Mouse (Mus musculus) midbrain, postnatal 0 days (tissue): Measurements from ENCODE around the gene Eipr1. TPM values are rescaled to one million over a fixed set of nuclear protein-coding genes. Genes with fewer than 3 reads are reported as not detected.

Experiments used
- ATAC-seq: fragments of 200-750 bp; cut with Nextera tagmentation; 2 replicates; pipeline ENCODE4 v1.8.0; 2017; ENCODE audit warnings: moderate number of reproducible peaks, mild to moderate bottlenecking, moderate TSS enrichment, moderate library complexity; ENCODE audit not compliant: low FRiP score
- DNase-seq: peaks from one replicate; pipeline ENCODE4 v3.0.0-alpha.2; 2015; ENCODE audit warnings: low spot score
- H3K27ac ChIP-seq: fragments of 300-500 bp; sonication (generic); 2 replicates; pipeline ENCODE4 v1.5.1; 2014; ENCODE audit warnings: low read depth, mild to moderate bottlenecking, low read length, mixed read lengths
- H3K27me3 ChIP-seq: fragments of 300-500 bp; sonication (generic); 2 replicates; pipeline ENCODE4 v1.6.1; 2014; ENCODE audit warnings: low read length, control low read depth, mixed read lengths; ENCODE audit not compliant: insufficient read depth
- H3K36me3 ChIP-seq: fragments of 300-500 bp; sonication (generic); 2 replicates; pipeline ENCODE4 v1.6.1; 2014; ENCODE audit warnings: low read length, control low read depth, mixed read lengths; ENCODE audit not compliant: insufficient read depth
- H3K4me1 ChIP-seq: fragments of 300-500 bp; sonication (generic); 2 replicates; pipeline ENCODE4 v1.6.1; 2014; ENCODE audit warnings: mild to moderate bottlenecking, control low read depth, antibody characterized with exemption, low read length, mixed read lengths; ENCODE audit not compliant: insufficient read depth
- H3K4me2 ChIP-seq: fragments of 300-500 bp; sonication (generic); 2 replicates; pipeline ENCODE4 v1.6.1; 2014; ENCODE audit warnings: low read depth, mild to moderate bottlenecking, low read length, mixed read lengths; ENCODE audit not compliant: poor library complexity, severe bottlenecking
- H3K4me3 ChIP-seq: fragments of 300-500 bp; sonication (generic); 2 replicates; pipeline ENCODE4 v1.5.1; 2014; ENCODE audit warnings: low read depth, mild to moderate bottlenecking, low read length, moderate library complexity
- H3K9ac ChIP-seq: fragments of 300-500 bp; sonication (generic); replicated peaks from 2 replicates; pipeline ENCODE4 v1.6.1; 2014; ENCODE audit warnings: mild to moderate bottlenecking, low read length, moderate library complexity, mixed read lengths; ENCODE audit not compliant: poor library complexity, severe bottlenecking
- H3K9me3 ChIP-seq: fragments of 300-500 bp; sonication (generic); 2 replicates; pipeline ENCODE4 v1.6.1; 2016; ENCODE audit warnings: low read length, control low read depth
- CTCF ChIP-seq: IDR thresholded peaks from 2 replicates; pipeline ENCODE4 v1.5.1; 2016; ENCODE audit warnings: antibody characterized with exemption, mild to moderate bottlenecking
- WGBS: fragments of 180-500 bp; shearing (Covaris S2); extraction: QIAGEN DNeasy Blood & Tissue Kit; methylation state at CpG from one replicate; pipeline ENCODE4 v1.1.7; 2014; 5-methylcytosine and 5-hydroxymethylcytosine counted together
- polyA plus RNA-seq: library from polyadenylated mRNA; unstranded; fragments of >200 nt; fragmentation: Nextera tagmentation; extraction: Ambion mirVana; gene quantifications from 2 replicates; pipeline ENCODE4 v1.2.1, GENCODE M21; 2015
- total RNA-seq: library from RNA; depleted of rRNA; stranded (reverse); fragments of >200 nt; gene quantifications from 2 replicates; pipeline ENCODE4 v1.2.3, GENCODE M21; 2014

The Eipr1 gene
- total and polyA plus RNA-seq, 2 experiments from 2014 or later: 59.6 to 62.2 TPM

DNA sequence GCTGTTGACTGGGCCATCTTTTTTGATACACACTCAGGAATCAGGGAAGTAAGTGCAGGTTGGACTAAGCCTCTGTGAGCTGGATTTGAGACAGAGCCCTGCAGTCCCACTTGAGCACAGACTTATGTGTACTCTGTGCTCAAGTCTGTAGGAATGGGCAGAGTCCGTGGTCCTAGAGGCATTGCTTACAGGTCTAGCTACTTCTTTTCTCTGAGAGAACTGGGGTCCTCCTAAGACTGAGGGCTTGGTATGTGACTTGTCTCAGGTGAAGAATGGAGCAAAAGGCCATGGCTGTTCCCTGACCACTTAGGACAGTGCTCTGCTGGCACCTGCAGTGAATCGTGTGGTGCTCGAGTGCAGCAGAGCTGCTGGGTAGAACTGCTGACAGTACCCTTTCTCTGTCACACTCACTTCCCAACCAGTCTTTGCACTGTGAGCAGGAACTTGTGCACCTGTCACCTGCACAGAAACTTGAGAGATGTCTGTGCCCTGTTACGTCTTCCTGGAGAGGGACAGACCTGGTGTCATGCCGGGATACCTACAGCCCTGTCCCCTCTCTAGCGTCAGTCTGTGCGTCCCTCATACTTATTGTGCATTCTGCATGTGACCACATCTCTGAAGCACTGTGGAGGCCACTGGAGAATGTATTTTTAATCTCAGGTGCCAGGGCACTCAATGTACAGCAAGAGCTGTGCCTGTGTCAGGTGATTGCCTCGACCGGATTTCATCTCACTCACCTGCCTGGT lies 65.3 kb downstream of the Eipr1 start:
- 14% methylated on average over 9 of the region's 9 CpGs for WGBS
- Histone ChIP-seq H3K4me3 (no peak overlapping the region), H3K9me3 (no peaks in the 10 kb centered on the region), H3K36me3 (no peaks in the 10 kb centered on the region), H3K4me2 (no peak overlapping the region), H3K4me1 (peaks cover 24% of the 10 kb centered on the region), H3K27me3 (no peaks in the 10 kb centered on the region), H3K27ac (peak overlapping the region; percentile 74), H3K9ac (peak overlapping the region; percentile 13; the same call in 1 of the 2 replicates)
- ATAC-seq: no peak; the same call in 1 of the 2 replicates
- DNase-seq: no peak
- TF ChIP-seq CTCF: no peak

DNA sequence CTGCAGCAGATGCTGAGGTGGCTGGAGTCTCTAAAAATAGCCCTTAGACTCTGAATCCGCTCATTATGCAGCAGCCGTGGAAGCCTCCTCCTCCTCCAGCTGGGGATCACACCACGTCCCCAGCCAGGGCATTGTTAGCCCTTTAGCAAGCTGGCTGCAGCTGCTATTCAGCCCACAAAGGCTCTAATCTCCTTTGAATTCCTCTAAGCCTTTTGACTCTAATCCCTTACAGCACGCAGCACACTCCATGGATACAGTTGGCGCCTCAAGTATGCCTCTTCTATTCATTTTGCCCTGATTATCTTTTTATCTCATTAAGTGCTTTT lies 65.8 kb downstream of the Eipr1 start:
- peak; percentile 83 for ATAC-seq
- H3K9me3 ChIP-seq: no peaks in the 10 kb centered on the region
- H3K27me3 ChIP-seq: no peaks in the 10 kb centered on the region
- H3K9ac ChIP-seq: no peak overlapping the region; the same call in 1 of the 2 replicates
- no peak overlapping the region for H3K4me2 ChIP-seq
- TF ChIP-seq CTCF: no peak
- WGBS: 5% methylated on average over 5 of the region's 5 CpGs
- peak; percentile 84 for DNase-seq
- H3K4me1 ChIP-seq: peaks cover 24% of the 10 kb centered on the region
- no peaks in the 10 kb centered on the region for H3K36me3 ChIP-seq
- peak overlapping the region; percentile 74 for H3K27ac ChIP-seq
- no peak overlapping the region for H3K4me3 ChIP-seq

DNA sequence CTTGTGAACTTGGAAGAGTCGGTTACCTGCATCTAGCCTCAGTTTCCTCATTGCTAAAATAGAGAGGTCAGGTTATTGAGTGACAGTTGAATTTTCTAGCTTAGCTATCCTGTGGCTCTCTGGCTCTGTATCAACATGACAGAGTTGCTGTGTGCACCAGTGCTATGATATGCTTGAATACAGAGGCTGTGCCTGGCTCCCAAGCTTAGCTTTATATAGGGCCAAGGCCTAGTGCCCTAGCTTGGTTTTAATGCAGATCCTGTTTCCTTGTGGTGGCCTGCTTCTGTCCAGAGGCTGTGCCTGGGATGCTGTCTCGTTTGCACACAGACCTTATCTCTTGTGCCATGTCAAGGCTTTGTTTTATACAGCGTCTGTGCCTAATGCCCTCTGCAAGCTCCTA lies 66.3 kb downstream of the Eipr1 start:
- Histone ChIP-seq H3K36me3 (no peaks in the 10 kb centered on the region), H3K27me3 (no peaks in the 10 kb centered on the region), H3K27ac (peak overlapping the region; percentile 74), H3K9me3 (no peaks in the 10 kb centered on the region), H3K4me2 (no peak overlapping the region), H3K4me3 (no peak overlapping the region), H3K9ac (no peak overlapping the region), H3K4me1 (peaks cover 24% of the 10 kb centered on the region)
- no peak for TF ChIP-seq CTCF
- ATAC-seq: peak; percentile 24; the same call in 1 of the 2 replicates
- peak; percentile 58 for DNase-seq
- WGBS: 2% methylated on average over 3 of the region's 3 CpGs

DNA sequence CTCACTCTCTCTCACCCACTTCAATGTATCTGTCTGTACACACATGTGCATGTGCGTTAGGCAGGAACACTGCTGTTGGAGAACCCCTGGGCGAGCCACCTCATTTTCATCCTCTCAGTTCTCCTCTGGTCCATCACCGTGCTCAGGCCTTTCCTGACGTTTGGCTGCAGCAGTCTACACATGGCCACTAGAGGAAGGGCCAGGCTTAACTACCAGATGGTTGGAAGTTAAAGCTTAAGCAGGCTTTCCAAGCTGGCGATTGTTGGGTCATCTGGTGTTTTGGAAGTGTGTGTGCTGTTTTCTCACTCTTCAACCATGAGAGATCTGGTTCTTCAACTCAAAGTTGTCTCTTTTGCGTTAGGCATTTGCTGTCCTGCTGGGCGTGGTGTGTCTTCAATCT lies 71.9 kb downstream of the Eipr1 start:
- peak; percentile 10; the same call in 1 of the 2 replicates for TF ChIP-seq CTCF
- no peak for ATAC-seq
- Histone ChIP-seq H3K27me3 (no peaks in the 10 kb centered on the region), H3K27ac (no peak overlapping the region), H3K36me3 (no peaks in the 10 kb centered on the region), H3K4me1 (no peaks in the 10 kb centered on the region), H3K4me2 (no peak overlapping the region), H3K4me3 (no peak overlapping the region), H3K9me3 (no peaks in the 10 kb centered on the region), H3K9ac (no peak overlapping the region)
- 93% methylated on average over 7 of the region's 7 CpGs for WGBS
- peak; percentile 36 for DNase-seq

DNA sequence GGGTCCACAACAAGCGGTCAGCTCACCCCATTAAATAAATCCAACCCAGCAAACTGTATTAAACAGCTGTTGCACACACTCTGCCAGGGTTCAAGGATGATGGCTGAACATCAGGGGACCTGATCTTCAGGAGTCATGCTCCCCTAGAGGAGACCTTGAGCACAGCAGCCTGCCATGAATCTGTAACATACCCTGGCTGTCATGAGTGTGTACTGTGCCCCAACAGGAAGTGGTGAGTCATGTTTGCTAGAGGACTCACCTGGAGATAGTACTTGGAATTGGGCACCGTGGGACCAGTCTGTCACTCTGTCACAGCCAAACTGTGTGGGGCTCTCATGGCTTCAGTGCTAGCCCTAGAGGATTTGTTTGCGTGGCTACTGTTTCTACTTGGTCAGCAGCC lies 77.9 kb downstream of the Eipr1 start:
- Histone ChIP-seq H3K9ac (no peak overlapping the region), H3K4me3 (no peak overlapping the region), H3K4me1 (no peaks in the 10 kb centered on the region), H3K4me2 (no peak overlapping the region), H3K27me3 (no peaks in the 10 kb centered on the region), H3K9me3 (no peaks in the 10 kb centered on the region), H3K36me3 (peaks cover 7% of the 10 kb centered on the region; the same call in 1 of the 2 replicates), H3K27ac (no peak overlapping the region)
- ATAC-seq: no peak
- peak; percentile 52 for TF ChIP-seq CTCF
- no peak for DNase-seq
- WGBS: 95% methylated on average over 3 of the region's 3 CpGs

DNA sequence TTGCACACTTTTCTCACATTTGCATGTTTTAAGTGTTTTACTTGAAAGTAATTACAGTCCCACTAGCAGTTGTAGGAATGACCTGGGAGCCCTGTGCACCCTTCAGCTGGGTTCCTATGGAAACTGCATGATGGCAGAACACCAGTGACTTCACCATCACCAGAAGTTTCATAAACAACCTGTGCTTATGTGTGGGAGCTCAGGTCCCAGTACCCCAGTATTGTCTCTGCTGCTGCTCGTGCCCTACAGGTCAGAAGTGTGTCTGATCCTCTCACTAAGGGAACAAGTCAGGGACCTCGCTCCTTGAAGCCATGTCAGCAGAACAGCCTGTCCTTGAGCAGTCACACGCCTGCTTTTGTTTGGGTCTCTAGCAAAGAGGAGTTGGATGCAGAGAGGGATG lies 78.9 kb downstream of the Eipr1 start:
- ATAC-seq (no peak), DNase-seq (no peak)
- H3K4me3 ChIP-seq: no peak overlapping the region
- no peak overlapping the region for H3K4me2 ChIP-seq
- H3K27me3 ChIP-seq: no peaks in the 10 kb centered on the region
- 87% methylated on average over 3 of the region's 3 CpGs for WGBS
- no peaks in the 10 kb centered on the region for H3K4me1 ChIP-seq
- no peak for TF ChIP-seq CTCF
- H3K9ac ChIP-seq: no peak overlapping the region
- no peak overlapping the region for H3K27ac ChIP-seq
- peaks cover 7% of the 10 kb centered on the region; the same call in 1 of the 2 replicates for H3K36me3 ChIP-seq
- no peaks in the 10 kb centered on the region for H3K9me3 ChIP-seq
